Comparison of ENCODE assay signal across 7 mouse cellular contexts in genomic region chr19:16029253-16029771, GRCm38 (mm10). TPM values are rescaled to one million over a fixed set of nuclear protein-coding genes. Genes with fewer than 3 reads are reported as not detected.
DNase-seq lines count a peak whose midpoint lies in the region; ATAC-seq lines count a peak whose summit lies in the region.

No protein-coding gene starts in this region.

- peak; percentile 84 for DNase-seq in adipocyte (ENCODE audit: low spot score)
- DNase-seq in embryo, embryonic 11 days: peak; percentile 28
- peak; percentile 21 for DNase-seq in induced T-regulatory cell, adult 2 months (ENCODE audit: low read depth)
- DNase-seq in left cerebral cortex, adult 11 months (ENCODE audit: low spot score): peak; percentile 55
- peak; percentile 84 for DNase-seq in lung, postnatal 25 days (ENCODE audit: low spot score)
- DNase-seq in ovary, postnatal 10 days (ENCODE audit: low spot score): peak; percentile 3

- peak; percentile 93 for ATAC-seq in granulocyte monocyte progenitor cell, adult 5-6 weeks (replicated peaks; ENCODE audit: poor library complexity, severe bottlenecking)

RNA-seq across cellular contexts. Expression of gene Cep78, which starts 44.5 kb away (rescaled TPM):
- total RNA-seq in granulocyte monocyte progenitor cell, adult 5-6 weeks (2014; fragmentation: Nextera tagmentation): 14.8 and 23.3 TPM in 2 replicates
- total RNA-seq in granulocyte monocyte progenitor cell, adult 5-6 weeks (2017): 23.0 and 27.9 TPM in 2 replicates

Comparison
In these comparisons a context has a peak if more than half of its experiments do, and no peak if none do; other contexts are left out.
1. Peak in every context shown above with its lines: DNase-seq and ATAC-seq.
2. DNase-seq: peak in every context shown above with its lines; median percentile 84 in adipocyte; 84 in lung, postnatal 25 days; 55 in left cerebral cortex, adult 11 months; 28 in embryo, embryonic 11 days; 21 in induced T-regulatory cell, adult 2 months; 3 in ovary, postnatal 10 days.